Mouse (Mus musculus) liver, embryonic 13.5 days (tissue): ENCODE measurements around the gene C1qtnf5. TPM values are rescaled to one million over a fixed set of nuclear protein-coding genes. Genes with fewer than 3 reads are reported as not detected.
A peak's percentile ranks its signal among the peaks of the same experiment; 100 is the strongest.

Experiments
- ATAC-seq: fragments of 200-750 bp; cut with Nextera tagmentation; 2 replicates; pipeline ENCODE4 v1.8.0; 2017; ENCODE audit warnings: low read depth, mild to moderate bottlenecking, moderate number of reproducible peaks, moderate library complexity
- DNase-seq: peaks from one replicate; pipeline ENCODE4 v3.0.0; 2022
- H3K27ac ChIP-seq: fragments of 300-500 bp; sonication (generic); 2 replicates; pipeline ENCODE4 v1.5.1; 2015; ENCODE audit warnings: moderate library complexity, mild to moderate bottlenecking, inconsistent platforms
- H3K27me3 ChIP-seq: fragments of 300-500 bp; sonication (generic); 2 replicates; pipeline ENCODE4 v1.6.1; 2015; ENCODE audit warnings: mild to moderate bottlenecking, inconsistent platforms
- H3K36me3 ChIP-seq: fragments of 300-500 bp; sonication (generic); 2 replicates; pipeline ENCODE4 v1.6.1; 2015; ENCODE audit warnings: mild to moderate bottlenecking, inconsistent platforms
- H3K4me1 ChIP-seq: fragments of 300-500 bp; sonication (generic); replicated peaks from 2 replicates; pipeline ENCODE4 v1.6.1; 2015; ENCODE audit warnings: inconsistent platforms
- H3K4me2 ChIP-seq: fragments of 300-500 bp; sonication (generic); 2 replicates; pipeline ENCODE4 v1.6.1; 2015; ENCODE audit warnings: inconsistent platforms, mild to moderate bottlenecking, moderate library complexity
- H3K4me3 ChIP-seq: fragments of 300-500 bp; sonication (generic); replicated peaks from 2 replicates; pipeline ENCODE4 v1.5.1; 2015; ENCODE audit warnings: mild to moderate bottlenecking, inconsistent platforms
- H3K9ac ChIP-seq: fragments of 300-500 bp; sonication (generic); 2 replicates; pipeline ENCODE4 v1.6.1; 2015; ENCODE audit warnings: mild to moderate bottlenecking, inconsistent platforms
- H3K9me3 ChIP-seq: fragments of 300-500 bp; sonication (generic); replicated peaks from 2 replicates; pipeline ENCODE4 v1.6.1; 2016; ENCODE audit warnings: inconsistent platforms
- WGBS: fragments of 180-500 bp; shearing (Covaris S2); methylation state at CpG from one replicate; pipeline ENCODE4 v1.1.7; 2015; ENCODE audit not compliant: insufficient replicate concordance; 5-methylcytosine and 5-hydroxymethylcytosine counted together
- polyA plus RNA-seq: library from polyadenylated mRNA; unstranded; fragments of >200 nt; fragmentation: Nextera tagmentation; extraction: Ambion mirVana; gene quantifications from 2 replicates; pipeline ENCODE4 v1.2.1, GENCODE M21; 2015

C1qtnf5 gene
- 0.17 and 0.20 TPM in 2 replicates for polyA plus RNA-seq

DNA sequence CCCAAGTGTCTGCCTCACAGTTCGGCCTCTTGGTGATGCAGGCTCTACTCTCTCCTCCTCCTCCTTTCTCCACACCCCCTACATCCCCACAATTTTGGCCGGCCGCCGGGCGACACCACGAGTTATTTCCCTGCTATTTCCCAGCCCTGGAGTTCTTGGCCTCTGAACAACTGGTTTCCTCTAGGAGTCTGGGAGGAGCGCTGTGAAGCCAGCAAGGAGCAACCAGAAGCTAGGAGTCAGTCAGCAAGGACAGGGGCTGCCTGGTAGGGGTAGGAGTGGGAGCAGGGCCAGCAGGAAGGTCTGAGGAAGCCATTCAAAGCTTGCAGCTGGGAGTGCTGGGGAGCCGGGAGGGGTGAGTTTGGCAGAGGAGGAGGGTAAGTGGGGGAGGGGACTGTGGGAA, at the start of gene C1qtnf5:
TSS of gene C1qtnf5 (plus strand) at position 136 of the 400 bp plus-strand sequence.
- H3K27me3 ChIP-seq: no peaks in the 10 kb centered on the region
- DNase-seq (no peak), ATAC-seq (no peak)
- H3K4me2 ChIP-seq: 0 out of 2 replicates have a peak within 1 kb of the TSS, but pooled peaks have one; percentile 2
- peaks cover 51% of the 10 kb centered on the region for H3K4me1 ChIP-seq
- 80% methylated on average over 8 of the region's 8 CpGs for WGBS
- no peak within 1 kb of the TSS for H3K4me3 ChIP-seq
- no peaks in the 10 kb centered on the region for H3K9me3 ChIP-seq
- peaks cover 58% of the 10 kb centered on the region for H3K36me3 ChIP-seq
- H3K9ac ChIP-seq: no peak within 1 kb of the TSS
- no peak within 1 kb of the TSS; the same call in 1 of the 2 replicates for H3K27ac ChIP-seq

- Histone ChIP-seq H3K27ac (no peak overlapping the region), H3K9me3 (no peaks in the 10 kb centered on the region), H3K4me3 (no peak overlapping the region), H3K9ac (no peak overlapping the region), H3K4me1 (no peaks in the 10 kb centered on the region), H3K36me3 (no peaks in the 10 kb centered on the region), H3K27me3 (peaks cover 6% of the 10 kb centered on the region; the same call in 1 of the 2 replicates), H3K4me2 (no peak overlapping the region)
- WGBS: 66% methylated on average over 6 of the region's 6 CpGs
- ATAC-seq: no peak
- DNase-seq: no peak
Observed at GRCm38 (mm10) chr9:44058606-44059005, 48.4 kb upstream of the C1qtnf5 start.

DNA sequence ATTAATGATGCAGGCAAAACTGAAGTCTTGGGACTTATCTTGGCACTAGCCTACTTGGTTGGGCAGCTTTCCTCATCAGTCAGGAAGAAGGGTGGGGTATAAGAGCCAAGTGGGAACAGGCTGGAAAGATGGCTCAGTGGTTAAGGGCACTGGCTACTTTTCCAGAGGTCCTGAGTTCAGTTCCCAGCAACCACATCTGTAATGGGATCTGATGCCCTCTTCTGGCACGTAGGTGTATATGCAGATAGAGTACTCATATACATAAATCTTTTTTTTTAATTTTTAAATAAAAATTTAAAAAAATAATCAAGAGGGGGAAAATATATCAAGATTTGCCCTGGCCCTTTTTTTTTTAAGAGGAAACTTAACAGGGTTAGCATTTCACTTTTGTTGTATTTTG, 41.9 kb upstream of the C1qtnf5 start:
- Histone ChIP-seq H3K27ac (no peak overlapping the region), H3K9me3 (no peaks in the 10 kb centered on the region), H3K36me3 (no peaks in the 10 kb centered on the region), H3K4me3 (no peak overlapping the region), H3K27me3 (peaks cover 9% of the 10 kb centered on the region), H3K9ac (no peak overlapping the region), H3K4me2 (no peak overlapping the region), H3K4me1 (peaks cover 25% of the 10 kb centered on the region)
- no peak for ATAC-seq
- DNase-seq: no peak
- 29% methylated on average over 1 of the region's 1 CpGs for WGBS

- peaks cover 19% of the 10 kb centered on the region for H3K27me3 ChIP-seq
- H3K4me2 ChIP-seq: peak within 1 kb of the TSS; percentile 88
- no peaks in the 10 kb centered on the region for H3K36me3 ChIP-seq
- peaks cover 25% of the 10 kb centered on the region for H3K4me1 ChIP-seq
- peak within 1 kb of the TSS; percentile 68 for H3K9ac ChIP-seq
- WGBS: under 1% methylated on average over 38 of the region's 38 CpGs
- H3K27ac ChIP-seq: peak within 1 kb of the TSS; percentile 23; the same call in 1 of the 2 replicates
- ATAC-seq (peak; percentile 91), DNase-seq (peak; percentile 95)
- H3K4me3 ChIP-seq: peak within 1 kb of the TSS; percentile 59
- H3K9me3 ChIP-seq: no peaks in the 10 kb centered on the region
Observed at GRCm38 (mm10) chr9:44066785-44067225, 40.2 kb upstream of the C1qtnf5 start, which contains the start of gene Usp2. Usp2 (plus strand) TSS chr9:44067021.

DNA sequence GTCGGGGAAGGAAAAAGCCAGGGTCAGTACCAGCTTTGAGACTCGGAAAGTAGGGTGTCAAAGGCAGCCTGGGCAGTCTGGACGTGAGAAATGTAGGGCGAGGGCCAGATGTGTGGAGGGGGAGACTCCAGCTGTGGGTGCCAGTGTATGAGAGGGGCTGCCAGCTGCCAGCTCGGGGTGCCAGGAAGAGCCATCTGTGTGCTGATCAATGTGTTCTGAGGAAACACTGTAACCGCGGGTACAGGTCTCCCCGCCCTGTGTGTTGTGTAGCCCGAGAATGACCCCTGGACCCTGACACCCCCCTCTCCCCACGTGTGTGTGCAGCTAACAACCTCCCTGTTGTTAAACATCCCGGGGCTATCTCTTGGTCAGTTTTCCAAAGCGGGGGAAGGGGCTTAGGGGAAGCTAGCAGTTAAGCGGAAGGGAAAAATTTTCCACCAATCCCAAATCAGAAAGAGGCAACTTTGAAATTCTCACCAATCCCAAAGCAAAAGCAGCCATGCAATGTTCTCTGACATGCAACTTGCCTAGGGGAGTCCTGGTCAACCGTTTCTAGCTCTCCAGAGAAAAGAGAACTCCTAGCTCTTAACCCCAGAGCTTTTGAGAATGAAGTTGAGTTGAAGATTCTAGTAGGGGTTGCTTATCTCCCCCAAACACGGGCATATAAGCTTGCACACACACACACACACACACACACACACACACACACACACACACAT, 39.6 kb upstream of the C1qtnf5 start:
- H3K27me3 ChIP-seq: peaks cover 25% of the 10 kb centered on the region
- peak overlapping the region; percentile 88 for H3K4me2 ChIP-seq
- H3K9ac ChIP-seq: peak overlapping the region; percentile 68
- ATAC-seq (peak; percentile 35; the same call in 1 of the 2 replicates), DNase-seq (no peak)
- peaks cover 25% of the 10 kb centered on the region for H3K4me1 ChIP-seq
- peak overlapping the region; percentile 59 for H3K4me3 ChIP-seq
- no peaks in the 10 kb centered on the region for H3K9me3 ChIP-seq
- 5% methylated on average over 15 of the region's 15 CpGs for WGBS
- H3K27ac ChIP-seq: peak overlapping the region; percentile 23; the same call in 1 of the 2 replicates
- H3K36me3 ChIP-seq: no peaks in the 10 kb centered on the region

DNA sequence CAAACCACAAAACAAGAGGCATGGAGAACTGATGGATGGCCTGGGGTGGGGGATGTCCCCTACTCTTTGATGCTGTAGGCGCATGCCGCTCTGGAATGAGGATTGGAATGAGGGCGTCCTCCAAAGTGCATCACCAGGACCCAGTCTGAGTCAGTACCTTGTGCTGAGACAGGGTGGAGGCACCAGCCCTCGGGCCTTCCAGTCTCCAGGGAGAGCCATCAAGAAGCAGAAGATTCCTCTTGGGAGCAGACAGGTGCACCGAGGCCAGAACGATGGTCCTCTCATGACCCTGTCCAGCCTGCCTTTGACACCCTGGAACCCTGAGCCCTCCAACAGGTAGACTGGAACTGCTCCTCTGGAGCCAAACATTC, 39.1 kb upstream of the C1qtnf5 start:
- Histone ChIP-seq H3K9ac (no peak overlapping the region), H3K4me2 (no peak overlapping the region; the same call in 1 of the 2 replicates), H3K4me3 (no peak overlapping the region), H3K4me1 (peaks cover 25% of the 10 kb centered on the region), H3K36me3 (no peaks in the 10 kb centered on the region), H3K27ac (no peak overlapping the region; the same call in 1 of the 2 replicates), H3K27me3 (peaks cover 29% of the 10 kb centered on the region), H3K9me3 (no peaks in the 10 kb centered on the region)
- ATAC-seq (no peak), DNase-seq (no peak)
- WGBS: 68% methylated on average over 6 of the region's 6 CpGs

- DNase-seq (no peak), ATAC-seq (no peak)
- H3K27me3 ChIP-seq: peaks cover 27% of the 10 kb centered on the region
- no peak overlapping the region for H3K27ac ChIP-seq
- no peaks in the 10 kb centered on the region for H3K36me3 ChIP-seq
- WGBS: 24% methylated on average over 7 of the region's 7 CpGs
- no peaks in the 10 kb centered on the region for H3K9me3 ChIP-seq
- no peak overlapping the region for H3K4me2 ChIP-seq
- H3K9ac ChIP-seq: no peak overlapping the region
- H3K4me1 ChIP-seq: peaks cover 25% of the 10 kb centered on the region
- no peak overlapping the region for H3K4me3 ChIP-seq
Observed at GRCm38 (mm10) chr9:44069252-44069651, 37.8 kb upstream of the C1qtnf5 start.

DNA sequence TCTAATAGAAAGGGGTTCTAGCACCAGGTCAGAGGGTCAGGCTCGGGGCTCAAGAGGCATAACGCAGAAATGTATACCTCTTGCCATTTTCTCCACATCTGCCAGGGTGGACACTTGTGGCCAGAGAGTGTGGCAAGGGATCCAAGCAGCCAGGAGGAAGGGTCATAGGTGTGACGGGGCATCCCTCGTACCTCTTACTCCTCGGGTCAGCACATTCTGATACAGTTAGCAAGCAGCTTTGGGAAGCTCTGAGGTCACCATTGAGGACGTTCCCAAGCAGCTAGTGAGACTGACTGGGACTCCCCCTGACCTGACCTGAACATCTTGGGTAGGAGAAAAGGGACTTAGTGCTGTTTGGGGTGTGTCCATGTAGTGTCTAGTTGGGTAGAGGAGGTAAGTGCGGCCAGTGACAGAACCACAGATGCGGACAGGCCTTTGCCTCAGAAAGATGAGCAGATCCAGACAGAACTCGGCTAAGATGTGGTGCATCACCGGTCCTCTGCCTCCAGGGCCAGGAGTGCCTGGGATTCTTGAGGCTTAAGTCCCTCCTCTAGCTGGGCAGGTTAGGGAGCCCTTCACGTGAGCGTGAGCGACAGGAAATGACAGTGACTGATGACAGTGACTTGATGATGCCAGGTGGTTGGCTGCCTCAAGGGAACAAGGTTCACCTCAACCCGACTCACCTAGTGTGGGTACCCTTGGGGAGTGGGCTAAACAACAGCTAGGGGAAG, 36.8 kb upstream of the C1qtnf5 start:
- no peak overlapping the region for H3K4me2 ChIP-seq
- 59% methylated on average over 14 of the region's 14 CpGs for WGBS
- no peak for DNase-seq
- H3K9me3 ChIP-seq: no peaks in the 10 kb centered on the region
- peaks cover 22% of the 10 kb centered on the region for H3K4me1 ChIP-seq
- H3K27me3 ChIP-seq: peaks cover 27% of the 10 kb centered on the region
- no peak for ATAC-seq
- H3K4me3 ChIP-seq: no peak overlapping the region
- H3K36me3 ChIP-seq: no peaks in the 10 kb centered on the region
- no peak overlapping the region for H3K27ac ChIP-seq
- H3K9ac ChIP-seq: no peak overlapping the region

DNA sequence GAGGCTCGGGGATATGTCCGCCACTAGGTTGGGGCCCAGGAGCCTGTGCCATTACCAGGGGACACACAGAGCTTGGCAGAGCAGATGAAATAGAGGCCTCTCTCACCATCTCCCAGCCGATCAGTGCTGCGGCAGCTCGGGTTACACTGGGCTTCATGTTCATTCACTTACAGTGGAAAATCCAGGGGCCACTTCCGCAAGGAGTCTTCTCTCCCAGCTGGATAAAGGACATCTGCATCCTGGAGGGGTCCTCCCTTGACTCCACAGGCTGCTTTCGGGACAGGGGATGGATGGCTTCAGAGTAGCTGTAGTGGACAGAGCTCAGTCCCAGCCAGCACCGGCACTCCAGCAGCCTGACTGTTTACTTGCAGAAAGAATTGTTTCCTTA, 36.2 kb upstream of the C1qtnf5 start:
- WGBS: 56% methylated on average over 8 of the region's 8 CpGs
- Histone ChIP-seq H3K4me1 (peaks cover 22% of the 10 kb centered on the region), H3K9ac (no peak overlapping the region), H3K9me3 (no peaks in the 10 kb centered on the region), H3K27me3 (peaks cover 27% of the 10 kb centered on the region), H3K4me3 (no peak overlapping the region), H3K36me3 (no peaks in the 10 kb centered on the region), H3K27ac (no peak overlapping the region), H3K4me2 (no peak overlapping the region)
- no peak for DNase-seq
- no peak for ATAC-seq

DNA sequence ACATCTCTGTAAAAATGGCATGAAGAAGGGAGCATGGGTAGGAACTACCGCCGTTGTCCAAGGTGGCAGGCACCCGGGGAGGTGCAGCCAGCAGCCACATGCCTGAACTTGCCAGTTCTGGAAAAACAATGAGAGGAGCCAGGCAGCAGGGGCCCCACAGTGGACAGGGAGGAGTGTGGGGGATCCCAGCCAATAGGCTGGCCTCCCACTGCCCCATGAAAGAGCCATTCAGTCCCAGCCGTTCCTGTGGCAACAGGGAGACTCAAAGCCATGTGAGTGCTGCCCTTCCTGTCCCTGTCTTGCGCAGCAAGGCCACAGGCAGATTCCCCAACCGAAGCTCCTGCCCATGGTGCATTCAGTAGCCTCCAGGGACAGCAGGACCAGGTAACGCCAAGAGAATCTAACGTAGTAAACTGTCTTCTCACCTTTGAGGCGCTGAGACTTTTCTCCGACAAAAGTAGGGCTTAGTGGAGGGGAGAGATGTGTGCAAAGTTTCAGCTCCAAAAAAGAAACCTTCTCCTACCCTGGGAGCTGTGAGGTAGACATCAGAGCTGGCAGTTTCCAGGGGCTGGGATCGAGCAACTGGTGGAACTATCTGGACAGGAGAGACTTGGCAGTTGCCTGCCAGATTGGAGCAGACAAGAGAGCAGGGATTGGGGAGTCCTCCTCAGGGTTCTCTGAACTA, 35.0 kb upstream of the C1qtnf5 start:
- no peak overlapping the region for H3K4me2 ChIP-seq
- DNase-seq (no peak), ATAC-seq (no peak)
- H3K9ac ChIP-seq: no peak overlapping the region
- no peak overlapping the region for H3K27ac ChIP-seq
- no peaks in the 10 kb centered on the region for H3K9me3 ChIP-seq
- H3K27me3 ChIP-seq: peaks cover 27% of the 10 kb centered on the region
- H3K4me3 ChIP-seq: no peak overlapping the region
- 46% methylated on average over 11 of the region's 11 CpGs for WGBS
- no peaks in the 10 kb centered on the region for H3K36me3 ChIP-seq
- H3K4me1 ChIP-seq: peaks cover 16% of the 10 kb centered on the region

DNA sequence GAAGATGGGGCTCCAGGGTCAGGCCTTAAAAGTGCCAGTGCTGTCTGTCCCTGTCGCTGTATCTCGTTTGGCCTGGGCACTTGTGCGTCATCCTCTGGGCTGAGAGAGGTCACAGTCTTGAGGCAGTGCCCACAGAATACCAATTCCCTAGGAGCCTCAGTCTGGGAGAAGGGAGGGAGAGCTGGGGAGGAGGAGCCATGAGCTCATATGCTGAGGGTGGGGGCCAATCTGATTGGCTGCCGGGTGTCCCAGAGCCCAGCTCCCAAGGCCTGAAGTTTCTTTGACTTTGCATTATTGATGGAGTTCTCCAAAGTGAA, 34.5 kb upstream of the C1qtnf5 start:
- ATAC-seq (no peak), DNase-seq (no peak)
- WGBS: 38% methylated on average over 4 of the region's 4 CpGs
- Histone ChIP-seq H3K4me3 (no peak overlapping the region), H3K27ac (no peak overlapping the region), H3K36me3 (no peaks in the 10 kb centered on the region), H3K4me2 (no peak overlapping the region), H3K27me3 (peaks cover 27% of the 10 kb centered on the region), H3K4me1 (peaks cover 11% of the 10 kb centered on the region), H3K9me3 (no peaks in the 10 kb centered on the region), H3K9ac (no peak overlapping the region)
